Mouse (Mus musculus) intestine, embryonic 14.5 days (tissue): ENCODE results near the gene Scn8a. TPM values are rescaled to one million over a fixed set of nuclear protein-coding genes. Genes with fewer than 3 reads are reported as not detected.

Source experiments
- ATAC-seq: fragments of 200-750 bp; cut with Nextera tagmentation; replicated peaks from 2 replicates; pipeline ENCODE4 v1.8.0; 2017; ENCODE audit warnings: low read depth, moderate number of reproducible peaks, moderate TSS enrichment, moderate library complexity; ENCODE audit not compliant: low FRiP score, low TSS enrichment
- DNase-seq: peaks from one replicate; pipeline ENCODE4 v3.0.0-alpha.2; 2018; ENCODE audit warnings: low spot score
- H3K27ac ChIP-seq: fragments of 300-500 bp; sonication (generic); 2 replicates; pipeline ENCODE4 v1.5.1; 2014; ENCODE audit warnings: low read depth, mild to moderate bottlenecking, control low read depth
- H3K27me3 ChIP-seq: fragments of 300-500 bp; sonication (generic); replicated peaks from 2 replicates; pipeline ENCODE4 v1.6.1; 2014; ENCODE audit warnings: low read length, control low read depth; ENCODE audit not compliant: control insufficient read depth, insufficient read depth
- H3K36me3 ChIP-seq: fragments of 300-500 bp; sonication (generic); 2 replicates; pipeline ENCODE4 v1.6.1; 2014; ENCODE audit warnings: low read length, control low read depth; ENCODE audit not compliant: control insufficient read depth, insufficient read depth
- H3K4me1 ChIP-seq: fragments of 300-500 bp; sonication (generic); replicated peaks from 2 replicates; pipeline ENCODE4 v1.6.1; 2014; ENCODE audit warnings: low read length, control low read depth, mixed read lengths; ENCODE audit not compliant: control insufficient read depth, insufficient read depth
- H3K4me2 ChIP-seq: fragments of 300-500 bp; sonication (generic); 2 replicates; pipeline ENCODE4 v1.6.1; 2014; ENCODE audit warnings: low read length
- H3K4me3 ChIP-seq: fragments of 300-500 bp; sonication (generic); 2 replicates; pipeline ENCODE4 v1.5.1; 2014; ENCODE audit warnings: low read depth, low read length, control low read depth, mixed read lengths
- H3K9ac ChIP-seq: fragments of 300-500 bp; sonication (generic); 2 replicates; pipeline ENCODE4 v1.6.1; 2014; ENCODE audit warnings: mild to moderate bottlenecking, low read length
- H3K9me3 ChIP-seq: fragments of 300-500 bp; sonication (generic); 2 replicates; pipeline ENCODE4 v1.6.1; 2016; ENCODE audit warnings: low read length, control low read depth; ENCODE audit not compliant: control insufficient read depth
- WGBS: fragments of 180-500 bp; shearing (Covaris S2); extraction: QIAGEN DNeasy Blood & Tissue Kit; methylation state at CpG from one replicate; pipeline ENCODE4 v1.1.7; 2014; 5-methylcytosine and 5-hydroxymethylcytosine counted together
- polyA plus RNA-seq: library from polyadenylated mRNA; unstranded; fragments of >200 nt; fragmentation: Nextera tagmentation; extraction: Ambion mirVana; gene quantifications from 2 replicates; pipeline ENCODE4 v1.2.1, GENCODE M21; 2014

The Scn8a gene
- polyA plus RNA-seq, 1 experiment from 2014 or later, result 4.0 TPM

DNA sequence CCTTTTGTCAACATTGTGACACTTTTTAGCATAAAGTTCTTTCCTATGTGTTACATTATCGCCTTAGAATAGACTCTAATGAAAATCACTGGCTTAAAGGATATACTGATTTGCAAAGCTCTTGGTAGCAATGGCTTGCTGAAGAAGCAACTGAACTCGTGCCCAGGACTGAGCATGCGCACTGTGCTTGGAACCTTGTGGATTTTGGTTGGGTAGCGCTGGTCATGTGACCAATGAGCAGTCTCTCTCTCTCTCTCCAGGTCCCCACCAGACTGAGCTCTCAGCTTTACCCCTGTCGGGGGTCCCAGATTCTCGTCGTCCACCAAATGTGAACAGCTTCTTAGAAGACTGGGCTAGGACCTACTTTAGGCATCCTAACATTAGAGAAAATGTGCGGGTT is 32.9 kb upstream of the Scn8a start:
- Histone ChIP-seq H3K4me2 (no peak overlapping the region), H3K4me3 (no peak overlapping the region), H3K27ac (no peak overlapping the region), H3K9me3 (peaks cover 5% of the 10 kb centered on the region; the same call in 1 of the 2 replicates), H3K4me1 (no peaks in the 10 kb centered on the region), H3K9ac (no peak overlapping the region), H3K36me3 (no peaks in the 10 kb centered on the region), H3K27me3 (no peaks in the 10 kb centered on the region)
- DNase-seq, result no peak
- no peak for ATAC-seq
- WGBS, result 81% methylated on average over 8 of the region's 8 CpGs

DNA sequence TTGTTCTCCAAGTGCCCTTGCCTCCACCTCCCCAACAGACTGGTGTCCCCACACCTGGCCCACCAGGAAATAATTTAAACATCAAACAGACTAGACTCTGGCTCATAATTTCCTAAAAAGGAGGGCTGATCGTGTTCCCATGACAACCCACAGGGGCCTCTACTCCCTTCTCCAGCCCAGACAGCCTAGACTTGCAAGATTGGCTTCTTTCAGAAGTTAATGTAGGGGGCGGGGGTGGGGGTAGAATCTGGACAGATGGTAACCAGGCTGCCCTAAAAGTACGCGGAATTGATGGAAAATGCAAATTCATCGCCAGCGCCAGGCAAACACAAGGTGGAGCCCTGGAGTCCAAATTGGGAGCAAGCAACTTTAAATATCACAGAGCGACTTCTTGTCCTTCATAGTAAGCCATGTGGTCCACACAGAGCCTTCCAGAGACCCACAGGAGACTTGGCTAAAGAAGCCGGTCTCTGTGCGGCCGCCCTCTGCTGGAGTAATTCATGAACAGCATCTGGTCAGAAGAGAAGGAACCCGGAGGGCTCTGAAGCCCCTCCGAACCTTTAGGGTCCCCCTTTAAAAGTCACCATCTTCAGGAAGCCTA is 31.0 kb upstream of the Scn8a start:
- ATAC-seq (0 out of 2 replicates have a peak, but pooled peaks have one; percentile 53), DNase-seq (peak; percentile 66)
- 39% methylated on average over 12 of the region's 12 CpGs for WGBS
- H3K27ac ChIP-seq, result no peak overlapping the region
- H3K4me3 ChIP-seq, result no peak overlapping the region
- no peaks in the 10 kb centered on the region for H3K4me1 ChIP-seq
- H3K9ac ChIP-seq, result no peak overlapping the region
- H3K36me3 ChIP-seq, result no peaks in the 10 kb centered on the region
- H3K4me2 ChIP-seq, result no peak overlapping the region
- no peaks in the 10 kb centered on the region for H3K27me3 ChIP-seq
- peaks cover 5% of the 10 kb centered on the region; the same call in 1 of the 2 replicates for H3K9me3 ChIP-seq

DNA sequence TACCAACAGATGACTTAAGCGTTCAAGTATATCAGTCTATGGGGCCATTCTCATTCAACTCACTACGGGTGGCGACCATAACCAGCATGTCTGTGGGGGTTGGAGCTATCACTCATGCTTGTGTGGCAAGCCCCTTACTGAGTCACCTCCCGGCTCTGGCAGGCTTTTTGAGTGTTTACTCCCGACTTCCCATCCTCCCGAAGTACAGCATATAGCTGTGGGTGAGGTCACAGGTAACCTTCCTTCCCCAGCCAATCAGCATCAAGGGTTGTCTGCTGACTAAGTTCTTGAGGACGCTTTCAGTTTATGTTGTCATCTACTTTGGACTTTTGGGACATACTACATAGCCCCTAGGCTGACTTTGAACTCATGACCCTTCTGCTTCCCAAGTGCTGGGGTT is 25.3 kb upstream of the Scn8a start:
- DNase-seq (no peak), ATAC-seq (no peak)
- 77% methylated on average over 7 of the region's 7 CpGs for WGBS
- no peak overlapping the region for H3K4me2 ChIP-seq
- H3K36me3 ChIP-seq, result no peaks in the 10 kb centered on the region
- peaks cover 4% of the 10 kb centered on the region; the same call in 1 of the 2 replicates for H3K9me3 ChIP-seq
- H3K27ac ChIP-seq, result 0 out of 2 replicates have a peak overlapping the region, but pooled peaks have one; percentile 2
- no peak overlapping the region for H3K9ac ChIP-seq
- H3K4me1 ChIP-seq, result no peaks in the 10 kb centered on the region
- no peaks in the 10 kb centered on the region for H3K27me3 ChIP-seq
- H3K4me3 ChIP-seq, result no peak overlapping the region

DNA sequence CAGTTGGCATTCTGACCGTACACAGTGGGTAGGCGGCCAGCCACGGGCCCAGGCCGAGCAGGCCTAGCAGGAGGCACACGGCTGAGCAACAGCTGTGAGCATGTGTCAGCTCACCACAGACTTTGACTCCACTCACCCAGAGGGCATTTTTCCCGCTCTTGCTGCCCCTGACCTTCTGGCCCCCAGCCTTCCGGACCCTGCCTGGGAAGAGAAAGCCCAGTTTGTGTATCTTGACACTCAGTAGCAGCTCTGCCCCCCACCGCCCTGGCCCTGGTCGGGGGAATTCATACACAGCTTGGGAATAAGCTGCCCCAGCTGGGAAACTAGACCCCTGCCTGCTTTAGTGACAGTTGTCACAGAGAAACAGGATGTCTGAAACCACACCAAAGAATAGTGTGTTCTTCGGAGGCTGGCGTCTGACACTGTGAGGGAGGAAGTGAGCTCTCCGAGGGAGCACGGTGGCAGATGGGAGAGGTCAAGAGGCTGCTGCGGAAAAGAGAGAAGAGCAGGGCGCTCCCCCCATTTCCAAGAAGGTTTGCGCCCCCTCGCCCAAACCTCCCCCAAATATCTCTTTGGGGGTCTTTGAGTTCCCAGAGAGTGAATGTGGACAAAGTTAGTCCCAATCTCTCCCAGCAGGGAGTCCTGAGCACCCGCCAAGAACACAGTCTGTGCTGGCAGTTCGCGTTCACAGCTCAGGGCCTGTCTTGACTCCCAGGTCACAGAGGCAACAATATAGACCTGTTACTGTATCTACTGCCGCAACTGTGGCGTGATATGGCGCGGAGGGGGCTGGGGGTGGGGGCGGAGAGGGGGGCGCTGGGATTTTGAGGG is 24.4 kb upstream of the Scn8a start:
- Histone ChIP-seq H3K9ac (no peak overlapping the region), H3K27me3 (no peaks in the 10 kb centered on the region), H3K4me2 (no peak overlapping the region), H3K27ac (0 out of 2 replicates have a peak overlapping the region, but pooled peaks have one; percentile 2), H3K36me3 (no peaks in the 10 kb centered on the region), H3K4me3 (no peak overlapping the region), H3K9me3 (peaks cover 4% of the 10 kb centered on the region; the same call in 1 of the 2 replicates), H3K4me1 (no peaks in the 10 kb centered on the region)
- DNase-seq, result no peak
- ATAC-seq, result no peak
- 51% methylated on average over 26 of the region's 26 CpGs for WGBS

- Histone ChIP-seq H3K4me3 (no peak overlapping the region), H3K27me3 (no peaks in the 10 kb centered on the region), H3K4me1 (no peaks in the 10 kb centered on the region), H3K4me2 (no peak overlapping the region), H3K9ac (no peak overlapping the region), H3K9me3 (peaks cover 4% of the 10 kb centered on the region; the same call in 1 of the 2 replicates), H3K36me3 (no peaks in the 10 kb centered on the region), H3K27ac (no peak overlapping the region)
- ATAC-seq (no peak), DNase-seq (no peak)
- 88% methylated on average over 6 of the region's 6 CpGs for WGBS
These were observed 22.5 kb upstream of the Scn8a start for GRCm38 (mm10) chr15:100847193-100847592.

DNA sequence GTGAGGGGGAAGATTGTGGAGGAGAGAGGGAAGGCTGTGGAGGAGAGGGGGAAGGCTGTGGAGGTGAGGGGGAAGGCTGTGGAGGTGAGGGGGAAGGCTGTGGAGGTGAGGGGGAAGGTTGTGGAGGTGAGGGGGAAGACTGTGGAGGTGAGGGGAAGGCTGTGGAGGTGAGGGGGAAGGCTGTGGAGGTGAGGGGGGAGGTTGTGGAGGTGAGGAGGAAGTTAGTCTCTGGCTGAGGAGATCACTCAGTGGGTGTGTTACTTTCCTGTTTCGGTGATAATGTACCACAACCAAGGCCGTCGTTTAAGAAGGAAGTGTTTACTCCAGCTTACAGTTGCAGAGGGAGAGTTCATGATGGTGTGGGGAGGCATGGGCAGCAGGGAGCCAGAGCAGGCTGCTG is 12.1 kb upstream of the Scn8a start:
- Histone ChIP-seq H3K4me3 (no peak overlapping the region), H3K36me3 (no peaks in the 10 kb centered on the region), H3K9me3 (no peaks in the 10 kb centered on the region), H3K4me2 (no peak overlapping the region), H3K27me3 (no peaks in the 10 kb centered on the region), H3K9ac (no peak overlapping the region), H3K4me1 (no peaks in the 10 kb centered on the region), H3K27ac (no peak overlapping the region)
- ATAC-seq (no peak), DNase-seq (no peak)
- WGBS, result 43% methylated on average over 3 of the region's 3 CpGs

DNA sequence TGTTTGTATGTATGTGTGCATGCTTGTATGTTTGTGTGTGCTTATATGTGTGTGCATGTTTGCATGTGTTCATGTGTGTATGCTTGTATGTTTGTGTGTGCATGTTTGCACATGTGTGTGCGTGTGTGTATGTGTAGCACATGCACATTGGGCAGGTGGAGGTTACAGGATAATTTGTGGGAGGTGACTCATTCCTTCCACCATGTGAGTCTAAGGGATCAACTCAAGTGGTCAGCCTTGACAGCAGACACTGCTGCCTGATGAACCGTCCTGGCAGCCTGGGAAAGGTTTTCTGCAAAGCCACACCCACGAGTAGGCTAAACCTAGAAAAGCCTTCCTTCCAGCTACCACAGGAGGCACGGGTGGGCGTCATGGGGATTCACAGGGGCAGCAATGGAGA is 8.8 kb upstream of the Scn8a start:
- no peak for ATAC-seq
- 37% methylated on average over 5 of the region's 5 CpGs for WGBS
- H3K36me3 ChIP-seq, result no peaks in the 10 kb centered on the region
- DNase-seq, result no peak
- H3K27me3 ChIP-seq, result no peaks in the 10 kb centered on the region
- H3K4me1 ChIP-seq, result no peaks in the 10 kb centered on the region
- H3K9ac ChIP-seq, result no peak overlapping the region
- no peaks in the 10 kb centered on the region for H3K9me3 ChIP-seq
- no peak overlapping the region for H3K27ac ChIP-seq
- H3K4me3 ChIP-seq, result no peak overlapping the region
- no peak overlapping the region for H3K4me2 ChIP-seq

DNA sequence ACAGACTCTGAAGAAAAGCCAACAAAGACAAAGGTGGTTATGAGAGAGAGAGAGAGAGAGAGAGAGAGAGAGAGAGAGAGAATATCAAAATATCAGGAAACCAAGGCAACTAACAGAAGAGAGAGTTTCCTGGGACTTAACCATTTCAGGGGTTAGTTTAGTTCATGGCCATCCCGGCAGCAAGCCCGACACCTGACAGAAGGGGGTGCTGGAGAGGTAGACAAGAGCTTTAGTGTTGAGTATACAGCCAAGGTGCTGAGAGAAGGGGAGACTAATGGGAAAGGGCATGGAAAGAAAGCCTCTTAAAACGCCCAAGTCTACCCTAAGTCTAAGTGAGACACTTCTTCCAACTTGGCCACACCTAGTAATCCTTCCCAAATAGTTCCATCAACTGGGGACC is 4.1 kb upstream of the Scn8a start:
- no peak overlapping the region for H3K4me3 ChIP-seq
- H3K4me2 ChIP-seq, result no peak overlapping the region
- no peak overlapping the region for H3K27ac ChIP-seq
- H3K36me3 ChIP-seq, result no peaks in the 10 kb centered on the region
- 40% methylated on average over 3 of the region's 3 CpGs for WGBS
- H3K4me1 ChIP-seq, result 0 out of 2 replicates have a peak, but pooled peaks cover 3% of the 10 kb centered on the region
- no peak for DNase-seq
- no peaks in the 10 kb centered on the region for H3K9me3 ChIP-seq
- no peak overlapping the region for H3K9ac ChIP-seq
- no peak for ATAC-seq
- H3K27me3 ChIP-seq, result peaks cover 20% of the 10 kb centered on the region
